Mouse (Mus musculus): ENCODE data around the gene Stat1. TPM values are rescaled to one million over a fixed set of nuclear protein-coding genes. Genes with fewer than 3 reads are reported as not detected.
A peak's percentile ranks its signal among the peaks of the same experiment; 100 is the strongest.

The Stat1 gene
- total RNA-seq, 2 experiments from 2014 or later: 137 TPM

DNA sequence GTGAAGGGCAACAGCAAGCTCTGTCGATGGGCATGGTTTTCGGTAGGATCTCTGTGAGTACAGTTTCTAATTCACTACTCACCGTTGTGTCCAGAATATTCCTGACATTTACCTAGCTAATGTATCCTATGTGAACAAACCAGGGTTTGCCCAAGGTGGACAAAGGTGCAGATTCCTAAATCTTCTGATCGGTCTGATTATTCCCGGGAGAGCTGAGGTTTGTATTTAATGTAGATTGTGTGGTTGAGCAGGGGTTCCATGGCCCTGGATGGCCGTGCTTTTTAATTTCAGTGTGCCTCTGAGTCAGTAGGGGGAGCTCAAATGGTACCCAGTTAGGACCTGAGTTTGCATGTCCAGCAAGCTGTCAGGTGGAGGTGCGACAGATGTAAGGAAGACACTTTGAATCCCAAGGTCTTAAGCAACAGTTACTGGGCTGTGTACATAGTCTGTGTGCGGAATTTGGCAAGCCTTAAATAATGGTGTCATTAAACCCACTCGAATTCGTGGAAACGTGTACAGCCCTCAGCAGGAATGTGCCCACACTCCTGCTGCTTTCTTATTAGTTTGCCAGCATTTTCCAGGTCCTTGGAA is 12.6 kb downstream of the Stat1 start:
- ATAC-seq (ENCODE audit: poor library complexity, severe bottlenecking): no peak

DNA sequence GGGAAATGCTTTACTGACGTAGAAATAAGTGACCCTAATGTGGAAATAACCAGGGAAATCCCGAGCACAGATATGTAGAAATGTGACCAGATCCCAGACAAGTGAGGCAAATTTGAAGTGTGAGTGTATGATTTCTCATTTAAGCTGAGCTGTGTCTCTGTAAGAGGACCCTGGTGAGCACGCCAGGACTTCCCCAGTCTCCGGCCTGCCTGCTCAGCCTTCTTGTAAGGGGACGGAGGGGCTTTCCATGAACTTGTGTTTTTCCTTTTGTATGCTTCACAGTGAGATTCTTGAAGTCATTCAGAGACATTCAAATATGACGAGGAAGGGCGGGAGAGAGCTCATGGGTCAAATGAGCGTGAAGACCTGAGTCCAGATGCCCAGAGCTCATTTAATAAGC is 14.0 kb downstream of the Stat1 start:
- no peak for ATAC-seq (ENCODE audit: poor library complexity, severe bottlenecking)

DNA sequence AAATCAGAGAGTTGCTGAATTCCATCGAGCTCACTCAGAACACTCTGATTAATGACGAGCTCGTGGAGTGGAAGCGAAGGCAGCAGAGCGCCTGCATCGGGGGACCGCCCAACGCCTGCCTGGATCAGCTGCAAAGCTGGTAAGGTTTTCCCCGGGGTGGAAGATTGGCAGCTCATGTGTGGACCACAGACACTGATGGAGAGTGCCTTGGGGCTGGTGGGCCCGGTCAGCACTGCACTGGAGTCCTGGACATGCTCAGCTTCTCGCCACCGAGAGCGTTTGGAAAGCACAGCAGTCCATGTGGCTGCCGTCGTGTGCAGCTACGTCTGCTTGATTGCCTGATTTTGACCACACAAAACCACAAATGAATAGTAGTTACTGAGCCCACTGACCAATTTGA is 18.1 kb downstream of the Stat1 start:
- no peak for ATAC-seq (ENCODE audit: poor library complexity, severe bottlenecking)

DNA sequence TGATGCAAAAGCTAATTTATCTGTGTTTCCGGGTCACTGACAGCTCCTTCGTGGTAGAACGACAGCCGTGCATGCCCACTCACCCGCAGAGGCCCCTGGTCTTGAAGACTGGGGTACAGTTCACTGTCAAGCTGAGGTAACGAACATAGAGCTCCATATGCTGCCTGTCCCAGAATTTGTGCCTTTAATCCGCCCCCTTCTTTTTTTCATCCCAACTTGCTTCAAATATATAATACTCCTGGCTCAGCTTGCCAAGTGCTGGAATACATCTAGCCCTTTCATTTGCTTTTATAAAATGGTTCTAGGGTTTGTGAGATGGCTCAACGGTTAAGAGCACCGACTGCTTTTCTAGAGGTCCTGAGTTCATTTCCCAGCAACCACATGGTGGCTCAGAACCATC is 21.3 kb downstream of the Stat1 start:
- ATAC-seq (ENCODE audit: poor library complexity, severe bottlenecking): no peak

DNA sequence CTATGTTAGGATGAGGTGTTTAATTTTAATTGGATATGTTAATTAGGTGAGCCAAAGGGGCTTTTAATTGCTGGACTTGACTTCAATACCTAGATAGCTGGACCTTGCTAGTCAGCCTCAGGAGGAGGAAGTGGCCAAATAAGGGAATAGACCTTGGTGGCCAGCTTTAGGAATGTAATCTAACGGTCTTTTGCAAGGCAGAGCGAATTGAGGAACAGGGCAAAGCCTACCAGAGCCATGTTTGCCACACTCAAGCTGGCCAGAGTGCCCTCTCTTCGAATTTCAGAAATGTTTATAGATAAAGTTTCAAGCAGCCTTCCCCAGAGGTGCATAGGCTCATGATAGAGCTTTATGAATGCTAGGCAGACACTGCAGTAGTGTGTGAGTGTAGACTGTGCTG is 22.2 kb downstream of the Stat1 start:
- peak; percentile 90 for ATAC-seq (ENCODE audit: poor library complexity, severe bottlenecking)

DNA sequence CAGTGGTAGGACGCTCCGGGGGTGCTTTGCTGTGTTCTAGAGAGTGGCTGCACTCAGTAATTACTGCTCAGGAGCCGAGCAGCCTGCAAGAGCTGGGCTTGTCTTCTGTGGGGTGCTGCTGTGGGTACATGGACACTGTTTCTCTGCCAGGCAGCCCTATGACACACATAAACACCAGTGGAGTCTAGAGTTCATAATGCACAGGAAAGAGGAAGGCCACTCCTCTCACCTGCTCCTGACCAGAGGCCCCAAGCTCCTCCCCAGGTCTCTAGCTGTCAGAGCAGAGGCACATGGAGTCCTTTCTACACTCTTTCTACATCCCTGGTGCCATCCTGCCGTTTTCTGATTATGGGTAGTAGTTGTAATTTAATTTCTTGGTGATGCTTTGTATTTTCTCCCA is 22.9 kb downstream of the Stat1 start:
- peak; percentile 58 for ATAC-seq (ENCODE audit: poor library complexity, severe bottlenecking)

DNA sequence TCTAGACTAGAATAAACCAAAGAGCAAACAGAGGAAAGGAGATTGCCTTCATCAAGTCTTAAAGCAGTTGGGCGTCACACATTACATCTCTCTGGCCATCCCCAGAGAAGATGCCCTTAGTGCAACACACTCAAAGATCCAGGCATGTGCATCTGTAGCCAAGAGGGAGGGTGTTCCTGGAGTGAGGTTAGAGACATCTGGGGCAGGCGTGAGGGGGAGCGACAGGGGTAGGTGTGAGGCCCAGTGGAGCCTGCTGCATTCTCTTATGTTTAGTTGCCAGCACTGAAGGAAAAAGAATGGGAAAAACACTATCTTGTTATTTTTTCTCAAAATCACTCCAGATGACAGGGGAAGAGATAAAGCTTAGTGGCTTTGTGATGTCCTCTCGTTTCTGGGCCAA is 24.0 kb downstream of the Stat1 start:
- no peak for ATAC-seq (ENCODE audit: poor library complexity, severe bottlenecking)

DNA sequence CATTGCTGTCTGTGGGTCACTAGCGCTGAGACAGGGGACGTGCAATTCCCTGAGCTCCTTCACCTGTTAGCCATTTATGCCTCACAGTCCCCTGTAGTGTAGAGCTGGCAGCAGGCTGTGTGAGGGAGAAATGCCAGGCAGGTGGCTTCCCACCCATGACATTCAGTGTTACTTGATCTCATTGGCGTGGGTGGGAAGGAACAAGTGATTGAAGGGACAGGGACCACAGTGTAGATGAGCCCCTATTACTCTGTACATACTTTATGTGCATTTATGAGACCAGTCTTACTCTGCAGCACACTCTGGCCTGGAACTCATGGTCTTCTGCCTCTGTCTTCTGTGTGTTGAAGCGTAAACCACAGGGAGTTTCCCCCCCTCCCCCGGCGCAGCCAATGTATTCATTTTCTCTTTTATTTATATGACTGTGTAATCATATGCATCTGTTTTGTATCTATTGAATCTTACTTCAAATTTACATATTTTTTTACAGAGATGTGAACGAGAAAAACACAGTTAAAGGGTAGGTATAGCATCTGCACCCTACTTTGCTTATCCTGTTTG is 24.4 kb downstream of the Stat1 start:
- ATAC-seq (ENCODE audit: poor library complexity, severe bottlenecking): no peak

DNA sequence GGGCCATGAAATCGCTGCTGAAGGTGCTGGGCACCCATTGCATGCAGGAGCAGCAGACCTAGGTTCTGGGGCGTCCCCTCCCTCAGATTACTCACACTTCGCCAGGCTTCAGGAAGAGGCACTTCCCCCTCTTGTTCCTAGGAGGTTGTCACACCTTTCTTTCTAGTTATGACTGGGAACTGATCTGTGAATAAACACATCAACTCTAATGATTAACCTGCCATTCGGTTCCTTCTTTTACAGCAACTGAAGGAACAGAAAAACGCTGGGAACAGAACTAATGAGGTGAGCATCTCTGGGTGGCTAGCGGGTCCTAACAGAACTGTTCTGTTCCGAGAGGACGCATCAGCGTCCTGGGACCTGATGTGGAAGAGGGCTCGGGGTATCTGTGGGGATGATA is 25.7 kb downstream of the Stat1 start:
- no peak for ATAC-seq (ENCODE audit: poor library complexity, severe bottlenecking)

DNA sequence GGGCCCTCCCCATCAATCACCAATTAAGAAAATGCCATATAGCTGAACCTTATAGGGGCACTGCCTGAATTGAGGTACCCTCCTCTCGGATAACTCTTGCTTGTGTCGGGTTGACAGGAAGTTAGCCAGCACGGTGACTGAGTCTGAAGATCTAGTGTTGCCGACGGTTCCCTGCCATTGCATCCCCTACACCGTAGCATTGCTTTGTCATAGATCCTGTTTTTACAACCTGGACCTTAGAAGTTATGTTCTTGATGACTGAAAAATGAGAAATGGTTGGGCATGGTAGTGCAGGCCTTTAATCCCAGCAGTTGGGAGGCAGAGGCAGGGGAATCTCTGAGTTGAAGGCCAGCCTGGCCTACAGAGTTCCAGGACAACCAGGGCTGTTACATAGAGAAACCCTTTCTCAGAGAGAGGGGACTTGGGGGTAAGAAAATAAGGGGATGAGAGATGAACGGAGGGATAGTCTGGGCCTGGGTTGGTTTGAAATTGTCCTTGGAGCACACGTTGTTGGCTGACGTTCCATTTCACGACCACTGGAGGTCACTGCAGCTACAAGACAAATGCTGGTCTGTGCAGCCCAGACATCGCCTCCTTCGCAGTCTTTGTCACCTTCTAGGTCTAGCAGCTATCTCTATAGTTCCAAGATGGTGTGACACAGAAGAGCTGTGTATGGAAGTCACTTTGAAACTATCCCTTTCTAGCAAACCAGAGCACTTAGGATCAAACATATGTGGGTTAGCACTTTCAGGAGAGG is 27.2 kb downstream of the Stat1 start:
- ATAC-seq (ENCODE audit: poor library complexity, severe bottlenecking): peak; percentile 58

DNA sequence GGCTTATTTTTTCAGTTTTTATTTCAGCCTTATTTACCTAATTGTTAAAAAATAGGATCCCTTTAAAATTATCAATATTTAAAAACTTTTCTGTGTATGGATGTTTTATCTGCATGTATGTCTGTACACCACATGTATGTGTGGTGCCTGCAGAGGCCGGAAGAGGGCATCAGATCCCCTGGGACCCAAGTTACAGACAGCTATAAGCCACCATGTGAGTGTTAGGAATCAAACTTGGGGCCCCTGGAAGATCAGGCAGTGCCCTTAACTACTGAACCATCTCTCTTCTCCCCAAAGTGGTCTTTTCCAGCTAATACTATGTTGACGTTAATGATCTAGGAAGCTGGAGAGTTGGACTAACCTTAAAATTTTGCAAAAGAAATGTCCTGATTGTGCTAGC is 28.2 kb downstream of the Stat1 start:
- ATAC-seq (ENCODE audit: poor library complexity, severe bottlenecking): no peak

DNA sequence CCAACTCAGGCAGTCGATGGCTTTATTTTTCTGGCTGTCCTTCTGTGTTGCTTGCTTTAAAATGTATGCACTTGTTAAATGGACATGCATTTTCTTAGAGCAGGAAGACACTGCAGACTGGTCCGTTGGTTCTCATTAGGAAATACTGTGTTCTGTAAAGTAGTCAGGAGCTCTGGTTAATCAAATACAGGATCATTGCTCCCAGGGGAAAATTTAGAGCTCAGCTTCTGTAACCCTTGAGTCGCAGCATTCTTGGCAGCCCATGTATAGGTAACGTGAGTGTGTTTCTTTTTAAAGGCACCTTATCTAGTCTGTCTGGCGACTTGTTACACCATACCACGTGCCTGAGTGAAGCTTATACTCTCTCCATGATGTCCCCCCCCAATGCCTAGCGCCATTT is 28.9 kb downstream of the Stat1 start:
- ATAC-seq (ENCODE audit: poor library complexity, severe bottlenecking): no peak

DNA sequence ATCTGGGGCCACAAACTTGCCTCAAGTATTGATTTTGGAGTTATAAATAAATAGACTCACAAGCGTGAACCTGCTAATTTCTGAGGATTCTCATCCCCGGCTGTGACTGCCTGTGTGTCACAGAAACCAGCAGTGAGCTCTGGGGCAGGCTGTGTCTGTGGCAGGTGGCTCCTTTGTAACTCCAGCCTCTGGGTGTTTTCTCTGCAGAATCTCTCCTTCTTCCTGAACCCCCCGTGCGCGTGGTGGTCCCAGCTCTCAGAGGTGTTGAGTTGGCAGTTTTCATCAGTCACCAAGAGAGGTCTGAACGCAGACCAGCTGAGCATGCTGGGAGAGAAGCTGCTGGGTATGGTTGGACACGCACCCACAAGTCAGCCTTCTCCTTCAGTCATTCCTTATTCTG is 29.5 kb downstream of the Stat1 start:
- ATAC-seq (ENCODE audit: poor library complexity, severe bottlenecking): no peak

DNA sequence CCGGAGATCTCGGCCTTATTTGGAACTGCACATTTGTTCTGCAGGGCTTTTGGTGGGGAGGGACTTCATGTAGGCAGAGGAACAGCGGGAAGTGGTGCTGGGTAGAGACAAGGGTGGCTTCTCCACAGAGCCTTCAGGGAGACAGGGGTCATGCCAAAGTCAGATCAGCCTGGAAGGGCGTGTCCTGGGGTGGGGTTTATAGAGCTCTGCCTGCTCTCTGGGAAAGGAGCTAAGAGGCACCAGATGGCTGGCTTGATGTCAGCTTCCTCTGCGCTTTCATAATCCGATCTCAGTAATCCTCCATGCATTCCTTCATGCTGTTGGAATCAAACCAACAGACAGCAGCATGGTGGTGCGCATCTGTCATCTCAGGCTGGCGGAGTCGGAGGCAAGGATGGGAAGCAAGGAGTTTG is 30.7 kb downstream of the Stat1 start:
- 0 out of 2 replicates have a peak, but pooled peaks have one; percentile 19 for ATAC-seq (ENCODE audit: poor library complexity, severe bottlenecking)

DNA sequence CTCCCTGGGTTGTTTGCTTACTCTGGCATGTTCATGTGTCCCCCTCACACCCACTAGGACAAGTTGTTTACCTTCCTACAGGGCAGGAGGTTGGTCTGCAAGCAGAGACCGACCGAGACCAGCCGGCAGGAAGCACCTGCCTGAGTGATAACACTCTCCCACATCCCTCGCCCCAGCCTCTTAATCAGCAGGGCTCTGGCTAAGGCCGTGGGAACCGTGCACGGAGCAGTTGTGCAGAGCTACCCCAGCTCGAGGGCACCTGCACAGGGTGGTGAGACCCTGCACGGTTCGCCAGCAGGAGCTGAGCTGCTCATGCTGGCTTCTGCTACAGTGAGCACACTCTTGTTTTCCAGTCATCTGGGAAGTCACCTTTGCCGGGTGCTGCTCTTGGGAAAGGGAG is 31.4 kb downstream of the Stat1 start:
- ATAC-seq (ENCODE audit: poor library complexity, severe bottlenecking): no peak

DNA sequence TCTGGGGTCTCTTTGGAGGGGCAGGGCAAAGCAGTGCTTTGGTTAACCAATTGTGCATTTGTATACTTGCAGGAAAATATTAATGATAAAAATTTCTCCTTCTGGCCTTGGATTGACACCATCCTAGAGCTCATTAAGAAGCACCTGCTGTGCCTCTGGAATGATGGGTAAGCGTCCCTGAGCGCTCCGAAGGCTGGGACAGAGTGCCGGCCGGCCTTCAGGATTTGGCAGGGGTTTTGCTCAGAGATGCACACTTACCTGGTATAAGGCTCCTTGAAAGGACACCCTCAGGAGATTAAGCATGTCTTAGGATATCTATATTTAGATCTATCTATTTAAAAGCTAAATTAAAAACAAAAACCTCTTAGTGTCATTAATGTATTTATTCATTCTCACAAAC is 31.9 kb downstream of the Stat1 start:
- ATAC-seq (ENCODE audit: poor library complexity, severe bottlenecking): no peak

DNA sequence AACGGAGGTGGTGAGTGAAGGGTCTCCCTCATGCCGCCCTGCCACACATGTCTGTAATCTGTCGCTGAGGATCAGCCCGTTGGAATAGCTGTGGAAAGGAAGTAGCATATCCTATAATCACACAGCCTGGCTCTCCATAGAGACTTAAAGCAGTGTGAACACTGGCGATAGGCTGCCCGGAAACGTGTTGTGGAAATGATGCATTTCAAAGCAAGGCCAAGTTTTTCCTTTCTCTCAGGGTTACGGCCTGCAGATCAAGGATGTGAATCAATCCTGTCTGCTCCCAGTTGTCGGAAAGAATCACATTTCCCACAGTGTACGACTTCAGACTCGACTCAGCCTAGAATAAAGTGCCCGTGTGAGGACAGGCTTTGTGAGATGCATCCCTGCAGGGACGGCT is 33.1 kb downstream of the Stat1 start:
- no peak for ATAC-seq (ENCODE audit: poor library complexity, severe bottlenecking)

DNA sequence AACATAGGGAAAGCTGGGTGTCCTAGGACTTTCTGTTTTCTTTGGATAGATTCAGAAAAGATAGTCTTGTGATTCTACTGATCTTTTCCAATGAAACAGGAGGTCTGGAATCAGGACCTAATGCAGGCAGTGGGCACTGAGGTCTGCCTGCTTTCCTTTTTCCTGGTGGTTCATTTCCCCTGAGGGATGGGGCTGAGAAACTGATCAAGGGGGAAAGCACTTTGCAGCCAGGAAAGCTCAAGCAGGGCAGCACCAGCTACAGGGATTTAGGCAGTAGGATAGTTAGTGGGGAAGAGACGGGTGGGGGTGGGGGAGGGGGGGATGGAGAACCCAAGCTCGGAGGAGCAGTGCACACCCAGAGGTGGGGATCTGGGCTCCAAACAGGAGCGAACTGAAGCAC is 33.7 kb downstream of the Stat1 start:
- ATAC-seq (ENCODE audit: poor library complexity, severe bottlenecking): no peak

DNA sequence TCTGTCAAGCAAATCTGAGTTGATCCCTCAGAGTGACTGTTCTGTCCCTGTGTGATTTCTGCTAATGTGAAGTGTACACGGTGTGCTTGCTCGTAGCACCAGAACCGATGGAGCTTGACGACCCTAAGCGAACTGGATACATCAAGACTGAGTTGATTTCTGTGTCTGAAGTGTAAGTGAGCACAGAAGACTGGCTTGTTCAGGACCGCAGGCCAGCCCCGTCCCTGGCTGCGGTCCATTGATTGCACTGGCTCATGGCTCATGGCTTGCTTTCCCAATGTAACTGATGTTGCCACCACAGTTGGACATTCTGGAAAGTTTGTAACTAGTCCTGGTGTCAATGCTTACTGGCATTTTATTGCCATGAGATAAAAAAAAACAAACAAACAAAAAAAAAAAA is 35.6 kb downstream of the Stat1 start:
- ATAC-seq (ENCODE audit: poor library complexity, severe bottlenecking): no peak

DNA sequence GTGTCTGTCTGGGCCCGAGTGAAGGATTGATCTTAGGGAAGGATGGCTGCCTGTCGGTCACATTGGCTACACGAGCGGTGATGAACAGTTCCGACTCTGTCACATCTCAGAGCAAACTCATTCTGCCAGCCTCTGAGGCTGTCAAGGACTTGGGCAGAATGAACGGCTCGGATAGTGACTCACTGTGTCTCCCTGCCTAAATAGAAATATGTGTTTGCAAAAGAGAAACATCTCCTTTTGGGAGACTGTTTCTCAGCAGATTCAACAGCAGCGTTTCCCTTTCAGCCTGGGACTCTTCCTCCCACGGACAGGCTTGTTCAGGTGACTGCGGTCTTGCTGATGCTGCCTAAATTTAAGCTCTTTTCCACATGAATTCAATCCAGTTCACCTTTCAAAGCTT is 37.1 kb downstream of the Stat1 start:
- no peak for ATAC-seq (ENCODE audit: poor library complexity, severe bottlenecking)

DNA sequence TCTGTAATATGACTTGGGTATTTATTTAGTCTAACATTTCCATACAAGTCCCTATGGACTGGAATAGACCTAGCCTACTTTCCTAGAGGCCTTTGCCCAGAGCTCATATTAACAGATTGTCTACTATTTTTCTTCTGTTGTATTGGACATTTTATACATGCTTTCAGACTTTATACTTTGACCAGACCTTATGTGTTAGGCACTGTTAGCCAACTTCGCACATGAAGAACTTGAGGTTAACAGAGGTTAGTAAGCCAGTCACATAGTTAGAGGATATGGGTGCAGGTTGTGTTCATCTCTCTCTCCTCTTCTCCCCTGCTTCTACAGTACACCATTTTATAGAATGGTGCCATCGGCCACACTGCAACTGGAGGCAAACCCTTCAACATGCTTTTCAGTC is 38.8 kb downstream of the Stat1 start:
- ATAC-seq (ENCODE audit: poor library complexity, severe bottlenecking): no peak

All from megakaryocyte, adult 5-6 weeks (primary cell).